Mouse (Mus musculus) intestine, embryonic 15.5 days (tissue): ENCODE measurements at regions not wholly inside any gene's neighbourhood (a gene's known extent, or its start where the extent isn't known, plus 50 kb on each side); places are given as distances from the start of the nearest gene placed in this dataset.
A peak's percentile ranks its signal among the peaks of the same experiment; 100 is the strongest.

ENCODE experiments used
- ATAC-seq: fragments of 200-750 bp; cut with Nextera tagmentation; 2 replicates; pipeline ENCODE4 v1.8.0; 2017; ENCODE audit warnings: moderate TSS enrichment, moderate library complexity
- H3K27ac ChIP-seq: fragments of 300-500 bp; sonication (generic); 2 replicates; pipeline ENCODE4 v1.5.1; 2015; ENCODE audit warnings: mild to moderate bottlenecking, inconsistent platforms
- H3K27me3 ChIP-seq: fragments of 300-500 bp; sonication (generic); replicated peaks from 2 replicates; pipeline ENCODE4 v1.6.1; 2015; ENCODE audit warnings: inconsistent platforms
- H3K36me3 ChIP-seq: fragments of 300-500 bp; sonication (generic); 2 replicates; pipeline ENCODE4 v1.6.1; 2015; ENCODE audit warnings: inconsistent platforms
- H3K4me1 ChIP-seq: fragments of 300-500 bp; sonication (generic); replicated peaks from 2 replicates; pipeline ENCODE4 v1.6.1; 2015; ENCODE audit warnings: inconsistent platforms
- H3K4me2 ChIP-seq: fragments of 300-500 bp; sonication (generic); replicated peaks from 2 replicates; pipeline ENCODE4 v1.6.1; 2015; ENCODE audit warnings: mild to moderate bottlenecking, inconsistent platforms
- H3K4me3 ChIP-seq: fragments of 300-500 bp; sonication (generic); replicated peaks from 2 replicates; pipeline ENCODE4 v1.5.1; 2015; ENCODE audit warnings: inconsistent platforms
- H3K9ac ChIP-seq: fragments of 300-500 bp; sonication (generic); 2 replicates; pipeline ENCODE4 v1.6.1; 2015; ENCODE audit warnings: inconsistent platforms
- H3K9me3 ChIP-seq: fragments of 300-500 bp; sonication (generic); 2 replicates; pipeline ENCODE4 v1.6.1; 2016; ENCODE audit warnings: inconsistent platforms
- WGBS: fragments of 180-500 bp; shearing (Covaris S2); methylation state at CpG from one replicate; pipeline ENCODE4 v1.1.7; 2015; 5-methylcytosine and 5-hydroxymethylcytosine counted together

- H3K4me2 ChIP-seq = no peak overlapping the region
- H3K27ac ChIP-seq = no peak overlapping the region
- no peaks in the 10 kb centered on the region for H3K9me3 ChIP-seq
- no peak for ATAC-seq
- no peak overlapping the region for H3K9ac ChIP-seq
- no peak overlapping the region for H3K4me3 ChIP-seq
- no peaks in the 10 kb centered on the region for H3K27me3 ChIP-seq
- 74% methylated on average over 4 of the region's 4 CpGs for WGBS
- H3K36me3 ChIP-seq = no peaks in the 10 kb centered on the region
- no peaks in the 10 kb centered on the region for H3K4me1 ChIP-seq
These were observed 79.2 kb downstream of the 1700020N01Rik start for GRCm38 (mm10) chr10:21672171-21672570.

GRCm38 (mm10) chr10:21672666-21673065 lies 79.7 kb downstream of the 1700020N01Rik start:
- H3K9me3 ChIP-seq = no peaks in the 10 kb centered on the region
- no peak overlapping the region for H3K4me3 ChIP-seq
- no peaks in the 10 kb centered on the region for H3K4me1 ChIP-seq
- no peak overlapping the region for H3K27ac ChIP-seq
- no peak for ATAC-seq
- H3K9ac ChIP-seq = no peak overlapping the region
- WGBS = 66% methylated on average over 5 of the region's 5 CpGs
- no peaks in the 10 kb centered on the region for H3K36me3 ChIP-seq
- no peak overlapping the region for H3K4me2 ChIP-seq
- no peaks in the 10 kb centered on the region for H3K27me3 ChIP-seq

- Histone ChIP-seq H3K27me3 (no peaks in the 10 kb centered on the region), H3K9me3 (no peaks in the 10 kb centered on the region), H3K4me2 (no peak overlapping the region), H3K4me1 (no peaks in the 10 kb centered on the region), H3K36me3 (no peaks in the 10 kb centered on the region), H3K4me3 (no peak overlapping the region), H3K27ac (no peak overlapping the region), H3K9ac (no peak overlapping the region)
- no peak for ATAC-seq
- WGBS = 91% methylated on average over 1 of the region's 1 CpGs
These were observed 80.9 kb downstream of the 1700020N01Rik start for GRCm38 (mm10) chr10:21673831-21674230.

- Histone ChIP-seq H3K4me2 (no peak overlapping the region), H3K36me3 (no peaks in the 10 kb centered on the region), H3K9ac (no peak overlapping the region), H3K27me3 (no peaks in the 10 kb centered on the region), H3K4me1 (no peaks in the 10 kb centered on the region), H3K27ac (no peak overlapping the region), H3K9me3 (no peaks in the 10 kb centered on the region), H3K4me3 (no peak overlapping the region)
- ATAC-seq = no peak
- WGBS = 93% methylated on average over 14 of the region's 14 CpGs
These were observed 82.8 kb downstream of the 1700020N01Rik start for GRCm38 (mm10) chr10:21675786-21676185.

GRCm38 (mm10) chr10:21677911-21678310 lies 85.0 kb downstream of the 1700020N01Rik start:
- no peaks in the 10 kb centered on the region for H3K27me3 ChIP-seq
- H3K4me1 ChIP-seq = no peaks in the 10 kb centered on the region
- no peak overlapping the region for H3K27ac ChIP-seq
- 95% methylated on average over 9 of the region's 9 CpGs for WGBS
- no peaks in the 10 kb centered on the region for H3K9me3 ChIP-seq
- no peak for ATAC-seq
- H3K4me3 ChIP-seq = no peak overlapping the region
- H3K4me2 ChIP-seq = no peak overlapping the region
- H3K9ac ChIP-seq = no peak overlapping the region
- no peaks in the 10 kb centered on the region for H3K36me3 ChIP-seq

- 78% methylated on average over 6 of the region's 6 CpGs for WGBS
- ATAC-seq = no peak
- H3K27ac ChIP-seq = no peak overlapping the region
These were observed 85.4 kb downstream of the 1700020N01Rik start for GRCm38 (mm10) chr10:21678372-21678771.

GRCm38 (mm10) chr10:21678811-21679451 lies 86.0 kb downstream of the 1700020N01Rik start:
- H3K9me3 ChIP-seq = no peaks in the 10 kb centered on the region
- no peak overlapping the region for H3K9ac ChIP-seq
- no peaks in the 10 kb centered on the region for H3K4me1 ChIP-seq
- H3K27ac ChIP-seq = no peak overlapping the region
- H3K4me2 ChIP-seq = no peak overlapping the region
- no peak overlapping the region for H3K4me3 ChIP-seq
- H3K27me3 ChIP-seq = no peaks in the 10 kb centered on the region
- WGBS = 62% methylated on average over 10 of the region's 10 CpGs
- no peaks in the 10 kb centered on the region for H3K36me3 ChIP-seq
- peak; percentile 25; the same call in 1 of the 2 replicates for ATAC-seq

More at GRCm38 (mm10) chr10:21678372-21678771, 85.4 kb downstream of the 1700020N01Rik start:
- Histone ChIP-seq H3K27me3 (no peaks in the 10 kb centered on the region), H3K4me1 (no peaks in the 10 kb centered on the region), H3K36me3 (no peaks in the 10 kb centered on the region), H3K4me2 (no peak overlapping the region), H3K9ac (no peak overlapping the region), H3K9me3 (no peaks in the 10 kb centered on the region), H3K4me3 (no peak overlapping the region)

GRCm38 (mm10) chr10:21680789-21681188 lies 87.8 kb downstream of the 1700020N01Rik start:
- 0 out of 2 replicates have a peak, but pooled peaks cover 4% of the 10 kb centered on the region for H3K4me1 ChIP-seq
- H3K4me2 ChIP-seq = no peak overlapping the region
- no peak overlapping the region for H3K9ac ChIP-seq
- no peak for ATAC-seq
- no peaks in the 10 kb centered on the region for H3K27me3 ChIP-seq
- WGBS = 53% methylated on average over 4 of the region's 4 CpGs
- H3K27ac ChIP-seq = no peak overlapping the region
- H3K36me3 ChIP-seq = no peaks in the 10 kb centered on the region
- no peak overlapping the region for H3K4me3 ChIP-seq
- no peaks in the 10 kb centered on the region for H3K9me3 ChIP-seq

GRCm38 (mm10) chr10:21684286-21685013 lies 91.5 kb downstream of the 1700020N01Rik start:
- 0 out of 2 replicates have a peak, but pooled peaks cover 8% of the 10 kb centered on the region for H3K4me1 ChIP-seq
- H3K9me3 ChIP-seq = no peaks in the 10 kb centered on the region
- no peak overlapping the region for H3K9ac ChIP-seq
- WGBS = 67% methylated on average over 9 of the region's 9 CpGs
- no peaks in the 10 kb centered on the region for H3K36me3 ChIP-seq
- no peak overlapping the region for H3K4me3 ChIP-seq
- ATAC-seq = no peak
- no peak overlapping the region for H3K27ac ChIP-seq
- no peak overlapping the region for H3K4me2 ChIP-seq
- H3K27me3 ChIP-seq = no peaks in the 10 kb centered on the region

GRCm38 (mm10) chr10:21685122-21685798 lies 92.3 kb downstream of the 1700020N01Rik start:
- peak; percentile 43 for ATAC-seq
- Histone ChIP-seq H3K4me1 (0 out of 2 replicates have a peak, but pooled peaks cover 8% of the 10 kb centered on the region), H3K4me2 (no peak overlapping the region), H3K27me3 (no peaks in the 10 kb centered on the region), H3K36me3 (no peaks in the 10 kb centered on the region), H3K27ac (no peak overlapping the region), H3K4me3 (no peak overlapping the region), H3K9me3 (no peaks in the 10 kb centered on the region), H3K9ac (no peak overlapping the region)
- 39% methylated on average over 9 of the region's 9 CpGs for WGBS

GRCm38 (mm10) chr10:21686060-21686459 lies 93.1 kb downstream of the 1700020N01Rik start:
- H3K4me2 ChIP-seq = no peak overlapping the region
- H3K9me3 ChIP-seq = no peaks in the 10 kb centered on the region
- H3K27me3 ChIP-seq = no peaks in the 10 kb centered on the region
- peak; percentile 96 for ATAC-seq
- no peaks in the 10 kb centered on the region for H3K36me3 ChIP-seq
- 26% methylated on average over 9 of the region's 9 CpGs for WGBS
- 0 out of 2 replicates have a peak, but pooled peaks cover 8% of the 10 kb centered on the region for H3K4me1 ChIP-seq
- 0 out of 2 replicates have a peak overlapping the region, but pooled peaks have one; percentile 13 for H3K27ac ChIP-seq
- no peak overlapping the region for H3K9ac ChIP-seq
- H3K4me3 ChIP-seq = no peak overlapping the region

- WGBS = 84% methylated on average over 7 of the region's 7 CpGs
- Histone ChIP-seq H3K9me3 (no peaks in the 10 kb centered on the region), H3K27ac (no peak overlapping the region), H3K9ac (no peak overlapping the region), H3K36me3 (no peaks in the 10 kb centered on the region), H3K4me3 (no peak overlapping the region), H3K4me1 (0 out of 2 replicates have a peak, but pooled peaks cover 8% of the 10 kb centered on the region), H3K27me3 (no peaks in the 10 kb centered on the region), H3K4me2 (no peak overlapping the region)
- ATAC-seq = no peak
These were observed 94.5 kb downstream of the 1700020N01Rik start for GRCm38 (mm10) chr10:21687484-21687883.
